Mouse (Mus musculus): ENCODE data around the gene Efna1. TPM values are rescaled to one million over a fixed set of nuclear protein-coding genes. Genes with fewer than 3 reads are reported as not detected.

Gene Efna1
- polyA plus RNA-seq (2014; fragmentation: Illumina TruSeq; extraction: RNeasy Lipid Tissue Mini Kit (QIAGEN cat#74804)) = 4.2 TPM

DNA sequence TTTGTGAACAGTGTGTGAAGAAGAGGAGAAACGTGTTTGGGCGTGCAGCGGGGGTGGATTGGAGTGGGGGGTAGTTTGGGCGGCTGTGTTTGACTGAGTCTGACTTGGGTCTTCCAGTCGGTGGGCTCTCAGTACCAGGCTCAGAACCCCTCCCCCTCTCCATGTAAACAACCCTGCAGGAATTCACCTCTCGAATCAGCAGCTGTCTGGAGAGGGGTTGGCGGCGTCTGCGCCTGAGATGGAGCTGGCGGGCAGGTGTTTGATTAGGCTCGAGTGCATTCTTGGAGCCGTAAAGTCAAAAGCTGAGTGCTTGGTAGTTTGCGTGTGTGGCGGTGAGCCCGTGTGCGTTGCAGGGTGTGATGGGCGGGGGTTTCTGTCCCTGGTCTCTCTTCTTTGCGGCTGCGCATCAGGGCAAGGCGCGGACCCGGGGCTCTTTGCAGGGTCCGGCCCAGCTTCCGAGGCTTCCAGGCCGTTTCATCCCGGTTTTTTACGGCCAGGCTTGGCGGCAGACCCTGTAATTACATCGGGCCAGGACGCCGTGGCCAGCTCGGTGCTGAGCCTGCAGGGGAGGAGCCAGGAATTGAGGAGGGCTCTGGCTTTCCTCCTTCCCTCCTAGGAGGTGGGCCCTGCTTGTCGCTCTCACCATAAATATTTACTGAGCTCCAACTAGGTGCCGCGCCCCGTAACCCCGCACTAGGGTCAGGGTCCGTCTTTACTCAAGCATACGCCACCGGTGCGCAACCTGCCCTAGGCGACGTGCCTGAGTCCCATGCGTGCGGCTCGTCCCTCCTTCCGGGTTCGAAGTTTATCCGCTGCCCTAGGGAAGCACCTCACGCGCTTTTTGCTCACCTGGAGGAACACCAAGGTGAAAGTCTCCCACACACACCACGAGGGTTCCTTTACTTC, at the start of gene Efna1:
Efna1 (minus strand) TSS at position 537 of the 906 bp plus-strand sequence.

DNA sequence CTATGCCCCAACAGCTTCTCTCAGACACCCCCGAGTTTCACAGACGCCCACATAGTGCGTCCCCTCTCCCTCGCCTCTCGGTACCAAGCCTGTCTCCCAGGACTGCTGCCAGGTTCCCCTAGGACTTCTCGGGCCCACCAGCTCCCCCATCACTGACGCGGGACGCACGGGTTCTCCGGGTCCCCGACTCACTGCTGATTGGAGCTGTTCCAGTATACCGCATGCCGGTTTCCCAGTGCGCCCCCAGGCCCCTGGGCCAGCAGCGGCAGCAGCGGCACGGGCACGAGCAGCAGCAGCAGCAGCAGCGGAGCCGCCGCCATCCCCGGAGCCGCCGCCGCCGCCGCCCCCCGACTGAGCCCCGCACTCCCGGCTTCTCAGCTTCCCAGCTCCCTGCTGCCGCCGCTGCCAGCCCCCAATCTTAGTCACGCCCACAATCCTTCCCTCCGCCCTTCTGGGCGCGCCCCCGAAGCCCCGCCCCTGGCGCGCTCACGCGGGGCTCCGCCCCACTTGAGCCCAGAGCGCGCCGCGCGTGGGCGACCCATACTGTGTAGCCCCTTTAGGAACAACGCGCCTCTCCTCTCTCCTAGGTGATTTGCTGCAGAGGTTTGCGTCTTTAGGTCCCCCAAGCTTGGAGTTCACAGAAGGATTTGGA, 41.7 kb upstream of the Efna1 start, which contains the start of gene Efna3:
Efna3 (minus strand) TSS at position 452 of the 652 bp plus-strand sequence.

DNA sequence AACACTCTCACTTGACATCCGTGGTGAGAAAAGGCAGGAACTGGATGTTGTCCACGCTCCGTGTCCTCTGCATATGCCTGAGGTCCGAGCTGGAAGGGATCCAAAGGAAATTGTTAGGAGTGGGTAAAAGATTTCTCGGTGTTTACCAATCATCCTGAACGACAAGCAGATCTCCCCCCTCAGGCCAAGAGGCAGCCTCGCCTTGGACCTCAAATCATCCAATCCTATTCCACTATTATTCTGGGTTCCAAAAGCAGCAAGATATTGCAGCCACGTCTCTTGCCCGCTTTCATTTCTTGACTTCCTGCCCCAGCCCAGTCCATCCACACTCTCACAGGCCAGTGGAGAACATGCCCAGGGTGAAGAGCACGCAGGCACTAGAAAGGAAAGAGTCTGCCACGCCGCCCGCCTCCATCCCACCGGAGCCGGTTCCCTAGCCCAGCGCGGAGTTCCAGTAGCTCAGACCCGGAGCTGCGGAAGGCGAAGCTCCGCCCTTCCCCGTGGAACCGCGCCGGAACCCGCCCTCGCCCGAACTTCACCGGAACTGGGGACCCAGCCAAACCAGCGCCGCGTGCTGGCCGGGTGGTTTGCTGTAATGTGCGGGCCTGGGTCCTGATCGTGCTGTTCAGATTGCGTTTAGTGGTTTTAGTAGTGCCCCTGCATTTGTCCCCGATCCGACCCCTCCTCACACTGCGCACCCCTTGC, 10.7 kb downstream of the Efna1 start, which contains the start of gene Slc50a1:
Slc50a1 (minus strand) TSS at position 520 of the 705 bp plus-strand sequence.

DNA sequence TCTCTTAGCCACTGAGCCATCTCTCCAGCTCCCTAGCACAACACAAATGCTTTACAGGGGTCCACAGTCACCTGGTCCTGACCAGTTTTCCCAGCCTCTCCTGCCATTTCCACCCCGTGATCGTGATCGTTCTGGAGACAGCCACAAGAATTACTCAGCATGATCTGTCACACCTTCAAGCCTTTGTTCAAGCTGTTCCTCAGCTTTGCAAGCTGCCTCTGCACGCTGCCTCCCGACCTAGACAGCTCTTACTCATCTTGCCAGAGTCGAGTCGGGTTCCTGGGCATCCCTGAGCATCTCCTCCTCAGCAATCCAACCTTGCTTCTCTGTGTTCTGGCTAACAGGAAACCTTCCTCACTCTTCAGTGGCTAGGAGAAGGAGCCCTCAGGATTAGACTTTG, 21.9 kb downstream of the Efna1 start, which contains the start of gene Dpm3:
Dpm3 (plus strand) TSS at position 283 of the 400 bp plus-strand sequence.

DNA sequence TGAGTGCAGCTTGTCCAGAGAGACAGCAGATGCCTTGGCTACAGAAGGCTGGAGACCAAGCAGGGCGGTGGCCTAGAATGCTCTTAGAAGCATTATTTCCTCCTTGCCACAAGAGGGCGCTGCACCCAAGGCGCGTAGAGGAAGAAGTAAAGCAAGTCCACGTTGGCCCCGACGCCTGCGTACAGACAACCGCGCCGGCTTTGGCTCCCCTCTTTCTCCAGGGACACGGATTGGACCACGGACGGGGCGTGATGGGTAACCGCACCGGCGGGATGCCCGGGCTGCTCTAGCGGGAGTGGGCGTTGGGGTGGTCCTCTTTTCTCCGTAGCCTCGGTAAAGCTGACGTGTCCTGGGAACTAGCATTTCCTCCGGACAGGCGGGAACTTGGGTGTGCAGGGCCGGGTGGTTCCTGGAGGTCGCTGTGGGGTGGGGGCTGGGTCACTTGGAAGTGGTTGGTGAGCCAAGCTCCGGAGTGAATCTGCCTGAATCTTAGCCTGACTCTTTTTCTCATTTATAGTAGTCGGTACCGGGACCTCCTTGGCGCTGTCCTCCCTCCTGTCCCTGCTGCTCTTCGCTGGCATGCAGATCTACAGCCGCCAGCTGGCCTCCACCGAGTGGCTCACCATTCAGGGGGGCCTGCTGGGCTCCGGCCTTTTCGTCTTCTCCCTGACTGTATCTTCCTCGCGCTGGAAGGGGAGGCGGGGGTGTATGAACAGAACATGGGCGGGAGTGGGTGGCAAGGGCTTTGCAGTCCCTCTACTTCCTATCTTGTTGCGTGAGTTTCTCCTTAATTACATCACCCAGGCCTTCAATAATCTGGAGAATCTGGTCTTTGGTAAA, 34.5 kb downstream of the Efna1 start, which contains the start of gene Trim46:
Trim46 (minus strand) TSS at position 49 of the 840 bp plus-strand sequence.

DNA sequence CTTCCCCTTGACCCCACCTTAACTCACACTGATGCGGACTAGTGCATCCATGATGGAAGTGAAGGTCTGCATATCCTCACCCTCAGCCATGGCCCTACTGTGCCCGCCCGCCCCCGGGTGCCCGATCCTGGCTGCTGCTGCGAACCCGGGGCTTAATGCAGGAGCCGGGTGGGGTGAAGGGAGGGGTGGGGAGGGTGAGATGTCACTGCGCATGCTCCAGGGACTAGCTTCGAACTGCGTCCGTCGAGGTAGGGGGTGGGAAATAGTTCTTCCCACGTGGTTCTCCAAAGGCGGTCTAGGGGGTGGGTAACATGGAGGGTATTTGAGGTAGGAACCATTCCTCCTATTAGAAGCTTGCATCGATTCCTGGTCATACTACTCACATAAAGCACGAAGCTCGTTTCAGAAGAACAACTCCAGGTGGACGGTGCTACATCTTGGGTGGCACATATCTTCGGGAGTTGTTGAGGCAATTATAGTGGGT, 35.2 kb downstream of the Efna1 start, which contains the start of gene Krtcap2:
Krtcap2 (plus strand) TSS at position 279 of the 484 bp plus-strand sequence.

GRCm38 (mm10) chr3:89228836-89229235, 52.1 kb downstream of the Efna1 start, which contains the start of gene Muc1:
Gene Muc1, plus strand, starts transcription at chr3:89229057.

DNA sequence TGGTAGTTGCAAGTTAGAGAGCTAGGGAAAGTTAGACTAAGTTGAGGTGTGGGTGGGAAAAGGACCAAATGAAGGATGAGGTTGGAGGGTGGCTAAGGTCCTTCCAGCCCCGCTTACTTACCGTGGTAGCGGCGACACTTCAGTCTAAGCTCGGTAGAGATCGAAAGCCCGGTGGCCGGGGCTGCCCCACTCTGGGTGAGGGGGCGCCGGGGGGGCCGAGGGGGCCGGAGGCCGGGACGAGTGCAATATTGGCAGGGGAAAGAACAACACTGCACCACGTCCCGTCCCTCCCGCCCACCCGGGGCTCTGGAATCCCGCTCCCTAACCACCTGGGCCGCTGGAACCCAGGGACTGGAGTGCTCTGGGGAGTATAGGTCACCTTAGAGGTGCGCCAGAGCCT, 54.0 kb downstream of the Efna1 start, which contains the start of gene Mtx1:
Mtx1 (minus strand) TSS at position 189 of the 400 bp plus-strand sequence.

Other genes starting within 250 kb of the Efna1 start
- gene Rusc1, start 187.8 kb downstream of the Efna1 start, polyA plus RNA-seq (2014; fragmentation: Illumina TruSeq; extraction: RNeasy Lipid Tissue Mini Kit (QIAGEN cat#74804)) = 4.6 TPM
- not detected for gene Gm43738, start 180.0 kb downstream of the Efna1 start, polyA plus RNA-seq (2014; fragmentation: Illumina TruSeq; extraction: RNeasy Lipid Tissue Mini Kit (QIAGEN cat#74804))
- gene Fdps, start 179.2 kb downstream of the Efna1 start, polyA plus RNA-seq (2014; fragmentation: Illumina TruSeq; extraction: RNeasy Lipid Tissue Mini Kit (QIAGEN cat#74804)) = 19.0 TPM
- gene Pklr, start 145.0 kb downstream of the Efna1 start, polyA plus RNA-seq (2014; fragmentation: Illumina TruSeq; extraction: RNeasy Lipid Tissue Mini Kit (QIAGEN cat#74804)) = 0.48 TPM
- not detected for gene Hcn3, start 120.9 kb downstream of the Efna1 start, polyA plus RNA-seq (2014; fragmentation: Illumina TruSeq; extraction: RNeasy Lipid Tissue Mini Kit (QIAGEN cat#74804))
- 13.0 TPM for gene Clk2, start 116.3 kb downstream of the Efna1 start, polyA plus RNA-seq (2014; fragmentation: Illumina TruSeq; extraction: RNeasy Lipid Tissue Mini Kit (QIAGEN cat#74804))
- gene Scamp3, start 103.7 kb downstream of the Efna1 start, polyA plus RNA-seq (2014; fragmentation: Illumina TruSeq; extraction: RNeasy Lipid Tissue Mini Kit (QIAGEN cat#74804)) = 10.0 TPM
- gene Fam189b, start 98.0 kb downstream of the Efna1 start, polyA plus RNA-seq (2014; fragmentation: Illumina TruSeq; extraction: RNeasy Lipid Tissue Mini Kit (QIAGEN cat#74804)) = 0.48 TPM
- 9.7 TPM for gene Gba, start 78.2 kb downstream of the Efna1 start, polyA plus RNA-seq (2014; fragmentation: Illumina TruSeq; extraction: RNeasy Lipid Tissue Mini Kit (QIAGEN cat#74804))
- gene Thbs3, start 66.0 kb downstream of the Efna1 start, polyA plus RNA-seq (2014; fragmentation: Illumina TruSeq; extraction: RNeasy Lipid Tissue Mini Kit (QIAGEN cat#74804)) = 0.57 TPM
- gene Mtx1, start 54.1 kb downstream of the Efna1 start, polyA plus RNA-seq (2014; fragmentation: Illumina TruSeq; extraction: RNeasy Lipid Tissue Mini Kit (QIAGEN cat#74804)) = 26.7 TPM
- gene Muc1, start 52.1 kb downstream of the Efna1 start, polyA plus RNA-seq (2014; fragmentation: Illumina TruSeq; extraction: RNeasy Lipid Tissue Mini Kit (QIAGEN cat#74804)) = 2.4 TPM
- 23.2 TPM for gene Krtcap2, start 35.2 kb downstream of the Efna1 start, polyA plus RNA-seq (2014; fragmentation: Illumina TruSeq; extraction: RNeasy Lipid Tissue Mini Kit (QIAGEN cat#74804))
- not detected for gene Trim46, start 34.8 kb downstream of the Efna1 start, polyA plus RNA-seq (2014; fragmentation: Illumina TruSeq; extraction: RNeasy Lipid Tissue Mini Kit (QIAGEN cat#74804))
- gene Dpm3, start 21.8 kb downstream of the Efna1 start, polyA plus RNA-seq (2014; fragmentation: Illumina TruSeq; extraction: RNeasy Lipid Tissue Mini Kit (QIAGEN cat#74804)) = not detected
- 15.4 TPM for gene Slc50a1, start 10.6 kb downstream of the Efna1 start, polyA plus RNA-seq (2014; fragmentation: Illumina TruSeq; extraction: RNeasy Lipid Tissue Mini Kit (QIAGEN cat#74804))
- gene Efna3, start 41.8 kb upstream of the Efna1 start, polyA plus RNA-seq (2014; fragmentation: Illumina TruSeq; extraction: RNeasy Lipid Tissue Mini Kit (QIAGEN cat#74804)) = not detected
- gene Efna4, start 56.9 kb upstream of the Efna1 start, polyA plus RNA-seq (2014; fragmentation: Illumina TruSeq; extraction: RNeasy Lipid Tissue Mini Kit (QIAGEN cat#74804)) = not detected
- 5.8 TPM for gene Adam15, start 68.9 kb upstream of the Efna1 start, polyA plus RNA-seq (2014; fragmentation: Illumina TruSeq; extraction: RNeasy Lipid Tissue Mini Kit (QIAGEN cat#74804))
- not detected for gene Dcst2, start 80.8 kb upstream of the Efna1 start, polyA plus RNA-seq (2014; fragmentation: Illumina TruSeq; extraction: RNeasy Lipid Tissue Mini Kit (QIAGEN cat#74804))
- not detected for gene Dcst1, start 84.1 kb upstream of the Efna1 start, polyA plus RNA-seq (2014; fragmentation: Illumina TruSeq; extraction: RNeasy Lipid Tissue Mini Kit (QIAGEN cat#74804))
- gene Zbtb7b, start 113.6 kb upstream of the Efna1 start, polyA plus RNA-seq (2014; fragmentation: Illumina TruSeq; extraction: RNeasy Lipid Tissue Mini Kit (QIAGEN cat#74804)) = 1.5 TPM
- gene Lenep, start 121.7 kb upstream of the Efna1 start, polyA plus RNA-seq (2014; fragmentation: Illumina TruSeq; extraction: RNeasy Lipid Tissue Mini Kit (QIAGEN cat#74804)) = 1.6 TPM
- 0.66 TPM for gene Flad1, start 130.7 kb upstream of the Efna1 start, polyA plus RNA-seq (2014; fragmentation: Illumina TruSeq; extraction: RNeasy Lipid Tissue Mini Kit (QIAGEN cat#74804))
- 23.3 TPM for gene Cks1b, start 137.2 kb upstream of the Efna1 start, polyA plus RNA-seq (2014; fragmentation: Illumina TruSeq; extraction: RNeasy Lipid Tissue Mini Kit (QIAGEN cat#74804))
- 43.4 TPM for gene Shc1, start 137.3 kb upstream of the Efna1 start, polyA plus RNA-seq (2014; fragmentation: Illumina TruSeq; extraction: RNeasy Lipid Tissue Mini Kit (QIAGEN cat#74804))
- gene Pygo2, start 149.1 kb upstream of the Efna1 start, polyA plus RNA-seq (2014; fragmentation: Illumina TruSeq; extraction: RNeasy Lipid Tissue Mini Kit (QIAGEN cat#74804)) = 10.8 TPM
- gene Pbxip1, start 155.6 kb upstream of the Efna1 start, polyA plus RNA-seq (2014; fragmentation: Illumina TruSeq; extraction: RNeasy Lipid Tissue Mini Kit (QIAGEN cat#74804)) = 18.8 TPM
- 0.68 TPM for gene Pmvk, start 173.4 kb upstream of the Efna1 start, polyA plus RNA-seq (2014; fragmentation: Illumina TruSeq; extraction: RNeasy Lipid Tissue Mini Kit (QIAGEN cat#74804))
- 4.8 TPM for gene Kcnn3, start 239.0 kb upstream of the Efna1 start, polyA plus RNA-seq (2014; fragmentation: Illumina TruSeq; extraction: RNeasy Lipid Tissue Mini Kit (QIAGEN cat#74804))

All from ovary, adult 10 weeks (tissue).